Mouse (Mus musculus) kidney, adult 2 months (tissue): ENCODE measurements at regions not wholly inside any gene's neighbourhood (a gene's known extent, or its start where the extent isn't known, plus 50 kb on each side); places are given as distances from the start of the nearest gene placed in this dataset.

Experiments
- CTCF ChIP-seq: fragments of 200-500 bp; conservative IDR thresholded peaks from 2 replicates; pipeline ENCODE4 v1.5.1; 2011; ENCODE audit warnings: low read depth, mild to moderate bottlenecking, control low read depth, low read length, moderate library complexity, mixed read lengths; ENCODE audit not compliant: insufficient read depth, insufficient read length
- POLR2A ChIP-seq: fragments of 200-500 bp; IDR thresholded peaks from one replicate; pipeline ENCODE4 v1.6.1; 2011; ENCODE audit warnings: low read depth, low read length, control low read depth

- no peak for TF ChIP-seq CTCF
- TF ChIP-seq POLR2A = no peak
Observed at GRCm38 (mm10) chr14:60495441-60495840, 122.4 kb downstream of the Amer2 start.
